Mouse (Mus musculus) G1E-ER4 (cell line): ENCODE data around the gene Ciita. TPM values are rescaled to one million over a fixed set of nuclear protein-coding genes. Genes with fewer than 3 reads are reported as not detected.

Experiments used
- GATA1 ChIP-seq: IDR thresholded peaks from one replicate; pipeline ENCODE4 v1.8.0; 2012; ENCODE audit warnings: low read length, inconsistent platforms
- polyA plus RNA-seq: library from polyadenylated mRNA; stranded (reverse); fragments of >175 nt; gene quantifications from 2 replicates; pipeline ENCODE4 v1.2.3, GENCODE M21; 2012

The Ciita gene
- polyA plus RNA-seq, 1 experiment = 0.01 TPM

DNA sequence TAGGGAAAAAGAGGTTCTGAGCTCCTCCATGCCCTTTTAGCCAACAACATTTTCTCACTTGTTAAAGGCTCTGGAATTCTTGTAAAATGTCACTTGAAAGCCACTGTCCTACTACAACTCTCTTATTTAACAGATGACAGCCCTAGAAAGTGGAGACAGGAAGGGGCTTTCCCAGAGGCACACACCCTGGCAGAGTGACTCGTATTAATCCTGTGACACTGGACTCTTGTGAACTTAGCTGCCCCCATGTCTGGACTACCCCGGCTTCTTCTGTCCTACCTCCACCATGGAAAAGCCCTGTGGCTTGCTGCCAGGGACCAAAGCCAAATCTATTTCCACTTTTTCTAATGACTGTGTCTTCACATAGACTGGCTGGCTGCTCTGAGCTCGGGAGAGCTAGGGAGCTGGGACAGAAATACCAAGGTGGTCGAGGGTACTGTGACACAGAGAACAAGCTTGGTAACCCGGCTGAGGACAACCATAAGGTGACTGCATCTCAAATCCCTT is 18.3 kb downstream of the Ciita start:
- TF ChIP-seq GATA1 = no peak

GRCm38 (mm10) chr16:10499122-10499521 is 19.3 kb downstream of the Ciita start:
- TF ChIP-seq GATA1 = no peak

DNA sequence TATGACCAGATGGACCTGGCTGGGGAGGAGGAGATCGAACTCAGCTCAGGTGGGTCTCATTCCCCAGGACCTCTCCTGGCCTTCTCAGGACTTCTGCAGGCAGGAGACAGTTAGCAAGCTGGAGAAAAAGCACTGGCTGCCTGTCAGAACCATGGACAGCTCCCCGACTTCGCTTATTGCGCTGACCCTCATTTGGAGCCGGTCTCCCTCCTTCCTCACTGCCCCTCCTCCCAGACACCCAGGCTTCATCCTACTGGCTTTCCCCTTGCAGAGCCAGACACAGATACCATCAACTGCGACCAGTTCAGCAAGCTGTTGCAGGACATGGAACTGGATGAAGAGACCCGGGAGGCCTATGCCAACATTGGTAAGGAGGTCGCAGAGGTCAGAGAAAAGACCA is 22.0 kb downstream of the Ciita start:
- no peak for TF ChIP-seq GATA1

GRCm38 (mm10) chr16:10503058-10503457 is 23.2 kb downstream of the Ciita start:
- no peak for TF ChIP-seq GATA1

DNA sequence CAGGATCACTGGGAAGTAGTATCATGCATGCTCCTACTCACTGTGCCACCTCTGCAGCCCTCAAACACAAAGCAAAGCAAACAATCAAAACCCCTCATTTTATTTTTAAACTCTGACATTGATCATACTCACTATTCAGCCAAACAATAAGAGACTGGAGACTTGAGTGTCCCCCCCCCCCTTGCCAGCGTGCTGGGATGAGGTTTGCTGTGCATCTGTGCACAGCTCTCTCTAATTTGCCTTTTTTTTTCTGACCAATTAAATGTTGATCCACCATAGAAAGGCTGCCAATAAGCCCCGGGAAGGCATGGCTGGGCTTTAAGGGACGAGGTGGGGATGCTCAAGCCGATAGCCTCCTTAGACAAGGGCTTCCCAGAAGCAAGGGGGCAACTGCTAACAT is 27.6 kb downstream of the Ciita start:
- TF ChIP-seq GATA1 = no peak

DNA sequence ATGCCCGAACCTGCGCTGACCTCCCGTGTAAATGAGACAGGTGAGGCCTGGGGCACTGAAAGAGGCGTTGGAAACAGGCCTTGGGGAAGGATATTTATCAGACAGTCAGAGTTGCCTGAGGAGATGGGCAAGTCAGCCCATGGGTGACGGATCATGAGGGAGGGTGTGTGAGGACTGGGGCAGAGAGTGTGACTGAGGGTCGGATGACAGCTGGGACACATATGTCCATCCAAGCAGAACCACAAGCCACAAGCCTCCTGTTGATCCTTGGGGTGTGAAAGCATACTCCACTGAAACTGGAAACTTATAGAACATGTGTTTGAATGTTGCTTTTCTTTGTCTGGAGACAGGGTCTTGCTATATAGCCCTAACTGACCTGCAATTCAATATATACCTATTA is 28.8 kb downstream of the Ciita start:
- no peak for TF ChIP-seq GATA1

- no peak for TF ChIP-seq GATA1
These were observed 30.7 kb downstream of the Ciita start for GRCm38 (mm10) chr16:10510477-10511133.

- TF ChIP-seq GATA1 = no peak
These were observed 31.3 kb downstream of the Ciita start for GRCm38 (mm10) chr16:10511134-10511520.

- no peak for TF ChIP-seq GATA1
These were observed 36.2 kb downstream of the Ciita start for GRCm38 (mm10) chr16:10515953-10516572.

DNA sequence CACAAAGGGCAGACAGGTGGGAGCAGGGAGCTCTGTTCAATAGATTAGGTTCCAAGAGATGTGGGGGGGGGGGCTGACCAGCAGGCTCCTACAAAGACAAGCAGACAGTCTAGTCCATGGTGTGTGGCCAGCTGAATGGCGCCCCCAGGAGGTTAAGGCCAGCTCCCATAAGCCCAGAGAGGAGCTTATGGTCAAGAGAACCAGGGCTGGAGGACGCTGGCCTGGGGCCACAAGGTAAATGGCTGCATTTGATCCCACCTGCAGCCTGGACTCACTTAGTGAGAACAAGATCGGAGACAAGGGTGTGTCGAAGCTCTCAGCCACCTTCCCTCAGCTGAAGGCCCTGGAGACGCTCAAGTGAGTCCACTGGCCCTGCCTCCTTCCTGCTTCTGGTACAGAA is 38.2 kb downstream of the Ciita start:
- TF ChIP-seq GATA1 = no peak

- no peak for TF ChIP-seq GATA1
These were observed 41.2 kb downstream of the Ciita start for GRCm38 (mm10) chr16:10520908-10521614.

- no peak for TF ChIP-seq GATA1
These were observed 43.0 kb downstream of the Ciita start for GRCm38 (mm10) chr16:10522811-10523210.

DNA sequence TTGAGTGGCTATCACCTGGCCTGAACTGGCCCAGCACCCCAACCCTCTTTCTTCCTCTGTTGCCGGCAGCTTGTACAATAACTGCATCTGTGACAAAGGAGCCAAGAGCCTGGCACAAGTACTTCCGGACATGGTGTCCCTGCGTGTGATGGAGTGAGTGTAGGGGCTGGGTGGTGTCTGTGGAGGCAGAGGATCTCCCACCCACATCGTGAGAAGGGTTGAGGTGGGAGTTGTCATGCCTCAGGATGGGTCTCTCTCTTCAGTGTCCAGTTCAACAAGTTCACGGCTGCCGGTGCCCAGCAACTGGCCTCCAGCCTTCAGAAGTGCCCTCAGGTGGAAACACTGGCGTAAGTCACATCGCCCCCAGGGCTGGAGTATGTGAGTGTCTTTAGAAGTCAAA is 43.8 kb downstream of the Ciita start:
- no peak for TF ChIP-seq GATA1

GRCm38 (mm10) chr16:10524866-10525609 is 45.2 kb downstream of the Ciita start:
- TF ChIP-seq GATA1 = no peak

DNA sequence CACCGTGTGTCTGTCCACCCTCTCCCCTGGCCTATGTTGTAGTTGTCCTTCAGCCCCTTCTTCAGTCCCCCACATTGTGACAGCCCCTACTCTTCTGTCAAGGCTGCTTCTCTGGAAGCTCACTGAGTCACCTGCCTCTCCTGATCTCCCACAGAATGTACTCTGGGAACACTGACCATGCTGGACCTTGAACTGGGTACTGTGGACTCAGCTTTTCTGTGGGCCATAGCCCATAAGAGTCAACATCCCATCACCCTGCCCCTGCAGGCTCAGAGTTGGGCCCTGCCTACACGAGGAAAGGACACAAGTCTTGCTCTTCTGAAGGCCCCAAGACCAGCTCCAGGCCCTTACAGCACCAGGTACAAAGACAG is 45.7 kb downstream of the Ciita start:
- TF ChIP-seq GATA1 = no peak

DNA sequence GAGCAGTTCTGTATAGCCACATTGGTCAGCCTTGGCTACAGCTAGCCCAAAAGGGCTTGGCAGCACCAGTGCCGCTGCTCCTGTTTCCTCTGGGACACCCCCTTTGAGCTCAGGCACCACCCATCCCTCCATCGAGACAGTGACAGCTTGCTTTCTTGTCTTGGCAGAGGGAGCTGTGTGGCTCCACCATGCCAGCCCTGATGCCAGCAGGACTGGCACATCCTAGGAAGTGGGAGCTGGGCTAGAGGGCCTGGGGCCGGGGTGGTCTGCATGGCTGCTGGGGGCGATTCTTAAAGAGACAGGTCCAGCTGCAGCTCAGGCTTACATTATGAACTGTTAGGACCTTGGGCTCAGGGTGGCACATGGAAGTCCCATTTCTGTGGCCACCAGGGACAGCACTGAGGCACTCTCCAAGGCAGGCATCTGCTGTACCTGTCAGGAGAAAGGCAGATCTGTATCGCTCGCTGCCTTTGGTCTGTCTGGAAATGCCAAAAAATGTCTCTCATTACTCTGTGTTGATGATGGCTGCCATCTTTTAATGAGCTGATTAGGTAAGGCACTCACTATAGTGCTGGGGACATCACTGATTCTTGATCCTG is 47.3 kb downstream of the Ciita start:
- no peak for TF ChIP-seq GATA1

DNA sequence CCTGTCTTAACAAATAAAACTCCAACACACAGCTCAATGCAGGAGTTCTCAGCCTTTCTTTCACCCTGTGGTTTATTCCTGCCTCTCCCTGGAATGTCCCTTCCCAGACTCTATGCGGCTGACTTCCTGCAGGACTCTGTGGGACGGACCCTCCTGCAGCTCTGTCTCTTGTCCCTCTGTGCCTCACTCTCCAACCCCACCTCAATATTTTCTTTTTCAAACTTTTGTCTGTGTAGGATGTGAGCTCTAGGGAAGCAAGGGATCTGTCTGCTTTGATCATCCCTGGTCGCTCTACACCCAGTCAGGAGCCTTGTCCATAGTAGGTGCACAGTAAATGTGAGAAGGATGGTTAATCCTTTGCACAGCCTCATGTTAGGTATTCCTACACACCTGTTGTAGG is 48.5 kb downstream of the Ciita start:
- TF ChIP-seq GATA1 = no peak
